Mouse (Mus musculus) erythroblast, embryonic 14.5 days (primary cell): ENCODE data around the gene H6pd. TPM values are rescaled to one million over a fixed set of nuclear protein-coding genes. Genes with fewer than 3 reads are reported as not detected.

Source experiments
- H3K27me3 ChIP-seq: 2 replicates; pipeline ENCODE4 v1.6.1; 2012; ENCODE audit warnings: inconsistent platforms; ENCODE audit not compliant: control insufficient read depth
- H3K36me3 ChIP-seq: 2 replicates; pipeline ENCODE4 v1.6.1; 2012; ENCODE audit warnings: mild to moderate bottlenecking, inconsistent platforms; ENCODE audit not compliant: control insufficient read depth
- H3K4me1 ChIP-seq: 2 replicates; pipeline ENCODE4 v1.6.1; 2012; ENCODE audit warnings: inconsistent platforms; ENCODE audit not compliant: control insufficient read depth
- H3K4me3 ChIP-seq: replicated peaks from 2 replicates; pipeline ENCODE3; 2012; ENCODE audit warnings: moderate library complexity, mild to moderate bottlenecking, inconsistent platforms
- H3K9me3 ChIP-seq: 2 replicates; pipeline ENCODE4 v1.6.1; 2012; ENCODE audit warnings: low read length, inconsistent platforms, mixed read lengths; ENCODE audit not compliant: control insufficient read depth
- GATA1 ChIP-seq: IDR thresholded peaks from 2 replicates; pipeline ENCODE4 v1.6.1; 2012; ENCODE audit warnings: low read length, inconsistent platforms, mixed read lengths
- TAL1 ChIP-seq: IDR thresholded peaks from 3 replicates; pipeline ENCODE4 v1.6.1; 2012; ENCODE audit warnings: low read length, inconsistent platforms, mixed read lengths
- polyA plus RNA-seq: library from polyadenylated mRNA; stranded (reverse); fragments of >175 nt; gene quantifications from 2 replicates; pipeline ENCODE4 v1.2.3, GENCODE M21; 2012

The H6pd gene
- polyA plus RNA-seq, 1 experiment, result 0.06 TPM

DNA sequence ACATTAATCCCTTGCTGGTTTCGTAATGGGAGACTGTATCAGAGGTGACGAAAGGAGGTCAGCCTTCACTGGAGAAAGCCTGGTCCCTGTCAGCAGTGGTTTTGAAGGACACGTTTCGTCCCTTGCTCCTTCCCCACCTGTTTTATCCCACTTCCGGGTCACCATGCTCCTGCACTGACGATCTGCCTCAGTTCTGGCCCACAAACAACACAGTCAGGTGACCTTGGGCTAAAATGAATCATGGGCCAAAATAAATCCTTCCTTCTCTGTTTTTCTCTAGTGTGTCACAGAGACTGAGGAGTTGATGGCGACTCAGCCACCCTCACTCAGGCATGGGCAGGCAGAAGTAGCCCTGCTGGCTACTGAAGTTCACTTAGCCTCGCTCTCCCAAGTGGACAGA, 33.5 kb downstream of the H6pd start:
- TF ChIP-seq GATA1 (no peak), TAL1 (no peak)
- no peaks in the 10 kb centered on the region for H3K36me3 ChIP-seq
- H3K4me3 ChIP-seq, result no peak overlapping the region
- H3K9me3 ChIP-seq, result no peaks in the 10 kb centered on the region
- peaks cover 2% of the 10 kb centered on the region for H3K4me1 ChIP-seq
- no peaks in the 10 kb centered on the region for H3K27me3 ChIP-seq

DNA sequence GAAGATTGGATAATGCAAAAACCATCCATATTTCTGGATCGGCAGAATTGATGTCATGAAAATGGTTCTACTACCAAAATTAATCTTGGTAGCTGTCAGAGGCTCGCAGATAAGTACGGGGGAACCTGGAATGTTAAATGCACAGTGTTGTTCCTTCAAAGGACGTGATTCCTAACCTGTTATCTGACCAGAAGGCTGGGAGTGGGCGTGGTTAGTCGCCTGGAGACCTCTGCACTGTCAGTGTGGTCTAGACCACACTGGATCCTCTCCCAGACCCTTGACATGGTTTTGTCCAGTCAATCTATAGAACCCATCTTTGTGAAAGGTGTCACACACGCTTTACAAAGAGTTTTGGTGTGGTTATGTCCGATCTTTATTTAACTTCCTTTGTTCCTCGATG, 37.4 kb downstream of the H6pd start:
- no peaks in the 10 kb centered on the region for H3K27me3 ChIP-seq
- no peaks in the 10 kb centered on the region for H3K9me3 ChIP-seq
- no peaks in the 10 kb centered on the region for H3K4me1 ChIP-seq
- no peak for TF ChIP-seq GATA1
- no peak for TF ChIP-seq TAL1
- H3K36me3 ChIP-seq, result no peaks in the 10 kb centered on the region
- no peak overlapping the region for H3K4me3 ChIP-seq

DNA sequence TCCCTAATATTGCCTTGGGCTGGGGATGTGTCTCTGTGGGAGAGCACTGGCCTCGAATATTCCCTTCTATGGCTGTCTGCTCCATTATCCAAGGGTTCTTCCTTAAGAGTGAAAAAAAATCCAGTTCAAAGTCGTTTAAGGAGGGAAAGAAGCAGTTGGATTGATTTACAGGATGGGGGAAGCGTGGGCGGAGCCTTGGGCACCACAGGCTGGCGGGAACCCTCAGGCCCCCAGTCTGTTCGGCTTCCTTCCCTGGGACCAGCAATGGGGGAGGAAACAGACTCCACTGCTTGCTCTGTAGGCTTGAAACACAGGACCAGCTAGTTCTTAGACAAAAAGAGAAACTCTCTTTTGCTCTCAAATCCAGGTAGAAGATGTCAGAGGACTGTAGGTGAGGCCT, 40.3 kb downstream of the H6pd start:
- H3K4me3 ChIP-seq, result no peak overlapping the region
- TF ChIP-seq TAL1 (no peak), GATA1 (no peak)
- H3K9me3 ChIP-seq, result no peaks in the 10 kb centered on the region
- H3K36me3 ChIP-seq, result no peaks in the 10 kb centered on the region
- H3K27me3 ChIP-seq, result no peaks in the 10 kb centered on the region
- no peaks in the 10 kb centered on the region for H3K4me1 ChIP-seq

DNA sequence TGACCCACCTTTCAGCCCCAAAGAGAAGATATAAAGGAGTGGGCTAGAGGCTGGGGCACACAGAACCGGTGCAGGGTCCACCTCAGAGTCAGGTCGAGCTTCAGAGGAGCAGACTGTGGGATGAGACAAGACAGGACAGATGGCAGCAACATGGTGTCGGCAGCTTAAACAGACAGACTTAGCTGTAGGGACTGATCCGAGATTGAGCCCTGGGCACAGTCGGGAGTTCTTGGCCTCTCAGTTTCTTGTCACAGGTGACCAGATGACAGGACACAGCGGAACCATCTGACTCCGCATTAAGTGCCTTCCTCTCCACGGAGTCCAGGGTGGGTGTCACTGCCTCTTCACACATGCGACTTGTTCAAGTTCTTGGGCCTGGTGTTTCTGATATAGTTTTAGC, 41.9 kb downstream of the H6pd start:
- H3K4me3 ChIP-seq, result no peak overlapping the region
- H3K36me3 ChIP-seq, result no peaks in the 10 kb centered on the region
- no peaks in the 10 kb centered on the region for H3K9me3 ChIP-seq
- H3K4me1 ChIP-seq, result no peaks in the 10 kb centered on the region
- H3K27me3 ChIP-seq, result no peaks in the 10 kb centered on the region
- no peak for TF ChIP-seq TAL1
- no peak for TF ChIP-seq GATA1

DNA sequence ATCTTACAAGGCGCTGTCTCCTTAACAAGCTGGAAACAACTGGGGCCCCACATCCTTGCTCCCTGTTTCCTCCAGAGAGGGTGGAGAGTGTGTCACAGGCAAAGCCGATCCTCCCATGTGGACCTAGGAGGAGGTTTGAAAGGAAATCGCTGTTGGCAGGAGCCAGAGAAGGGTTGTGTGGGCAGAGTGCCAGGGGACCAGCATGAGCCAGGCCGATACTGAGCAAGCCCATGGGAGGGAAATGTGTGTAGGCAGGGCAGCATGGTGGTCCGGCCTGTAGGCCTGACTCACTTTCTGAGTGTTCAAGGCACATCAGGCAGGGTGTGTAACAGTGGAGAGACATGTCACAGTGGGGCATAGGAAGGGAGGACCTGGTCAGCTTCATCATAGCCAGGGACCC, 42.6 kb downstream of the H6pd start:
- Histone ChIP-seq H3K4me3 (no peak overlapping the region), H3K36me3 (no peaks in the 10 kb centered on the region), H3K9me3 (no peaks in the 10 kb centered on the region), H3K4me1 (no peaks in the 10 kb centered on the region), H3K27me3 (no peaks in the 10 kb centered on the region)
- TF ChIP-seq GATA1, result no peak
- no peak for TF ChIP-seq TAL1

DNA sequence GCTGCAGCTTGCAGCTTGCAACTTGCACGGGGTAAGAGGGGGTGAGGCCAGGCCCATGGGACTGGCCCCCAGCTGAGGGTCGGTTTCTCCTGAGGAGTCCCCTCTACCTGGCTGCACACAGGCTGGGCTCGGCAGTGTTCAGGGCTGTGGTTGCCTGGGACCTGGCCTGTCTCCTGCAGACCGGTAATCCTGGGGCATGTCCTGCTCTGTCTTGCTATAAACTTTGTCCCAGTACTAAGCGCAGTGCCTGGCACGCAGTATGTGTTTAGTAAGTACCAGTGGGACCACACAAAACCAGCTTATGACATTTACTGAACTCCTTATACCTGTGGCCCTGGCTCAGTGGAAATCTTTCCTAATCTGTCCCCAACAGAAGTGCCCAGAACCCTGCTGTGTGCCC, 43.2 kb downstream of the H6pd start:
- no peaks in the 10 kb centered on the region for H3K9me3 ChIP-seq
- no peak for TF ChIP-seq TAL1
- no peak for TF ChIP-seq GATA1
- no peak overlapping the region for H3K4me3 ChIP-seq
- H3K36me3 ChIP-seq, result no peaks in the 10 kb centered on the region
- H3K4me1 ChIP-seq, result no peaks in the 10 kb centered on the region
- no peaks in the 10 kb centered on the region for H3K27me3 ChIP-seq

DNA sequence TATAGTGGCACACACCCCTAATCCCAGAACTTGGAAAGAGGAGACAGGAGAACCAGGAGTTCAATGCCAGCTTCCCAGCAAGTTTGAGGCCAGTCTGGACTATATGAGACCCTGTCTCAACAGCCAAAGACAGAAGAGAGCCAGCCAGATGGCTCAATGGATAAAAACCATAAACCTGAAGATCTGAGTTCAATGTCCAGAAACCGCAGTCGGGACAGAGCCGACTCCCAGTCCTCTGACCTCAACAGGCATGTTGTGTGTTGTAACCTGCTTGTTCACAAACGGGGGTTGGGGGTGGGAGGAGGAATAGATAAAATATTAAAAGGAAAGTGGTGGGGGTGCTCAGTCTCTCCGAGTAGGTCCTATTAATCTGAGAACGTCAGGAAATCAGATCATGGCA, 43.6 kb downstream of the H6pd start:
- no peak for TF ChIP-seq GATA1
- no peak for TF ChIP-seq TAL1
- H3K27me3 ChIP-seq, result no peaks in the 10 kb centered on the region
- H3K9me3 ChIP-seq, result no peaks in the 10 kb centered on the region

DNA sequence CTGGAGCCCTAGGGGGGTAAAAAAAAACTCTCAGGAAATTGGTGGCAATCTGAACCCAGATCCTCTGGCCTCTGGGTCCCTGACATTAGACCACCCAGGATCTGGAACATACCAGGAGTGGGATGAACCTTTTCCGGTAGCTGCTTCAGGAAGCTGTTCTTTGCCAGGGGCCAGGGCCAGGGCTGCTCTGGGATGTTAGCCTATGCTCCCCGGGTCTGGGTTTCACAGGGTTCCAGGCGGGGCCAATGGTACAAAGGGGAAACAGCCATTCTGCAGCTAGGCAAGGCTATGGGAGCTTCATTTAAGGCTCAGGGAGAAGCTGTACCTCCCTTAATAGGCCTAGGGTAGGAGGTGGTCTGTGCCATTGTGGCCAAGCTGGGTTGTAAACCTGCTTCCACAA, 44.1 kb downstream of the H6pd start:
- TF ChIP-seq TAL1 (no peak), GATA1 (no peak)
- Histone ChIP-seq H3K4me1 (no peaks in the 10 kb centered on the region), H3K27me3 (no peaks in the 10 kb centered on the region)

More for the DNA sequence above, 43.6 kb downstream of the H6pd start:
- H3K36me3 ChIP-seq, result no peaks in the 10 kb centered on the region
- H3K4me3 ChIP-seq, result no peak overlapping the region
- no peaks in the 10 kb centered on the region for H3K4me1 ChIP-seq

DNA sequence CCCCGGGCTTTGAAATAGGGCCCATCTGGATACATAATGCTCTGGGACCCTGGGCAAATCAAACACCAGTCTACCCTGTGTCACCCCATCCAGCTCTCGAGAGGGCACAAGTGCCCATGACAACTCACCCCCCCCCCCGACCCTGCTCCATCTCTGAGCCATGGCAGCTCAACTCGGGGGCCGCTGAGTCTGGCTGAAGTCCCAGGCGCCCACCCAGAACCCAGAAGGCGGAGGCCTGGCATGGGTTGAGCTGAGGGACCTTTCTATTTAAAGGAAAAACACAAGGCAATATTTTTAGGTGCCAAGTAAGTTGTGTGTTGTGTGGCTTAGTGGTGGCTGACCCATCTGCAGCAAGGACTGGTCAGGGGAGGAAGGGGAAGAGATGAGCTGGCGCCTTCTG, 44.5 kb downstream of the H6pd start:
- Histone ChIP-seq H3K4me1 (no peaks in the 10 kb centered on the region), H3K27me3 (no peaks in the 10 kb centered on the region), H3K4me3 (no peak overlapping the region), H3K36me3 (no peaks in the 10 kb centered on the region), H3K9me3 (no peaks in the 10 kb centered on the region)
- no peak for TF ChIP-seq TAL1
- TF ChIP-seq GATA1, result no peak

More for the DNA sequence above, 44.1 kb downstream of the H6pd start:
- H3K36me3 ChIP-seq, result no peaks in the 10 kb centered on the region
- H3K9me3 ChIP-seq, result no peaks in the 10 kb centered on the region
- no peak overlapping the region for H3K4me3 ChIP-seq

DNA sequence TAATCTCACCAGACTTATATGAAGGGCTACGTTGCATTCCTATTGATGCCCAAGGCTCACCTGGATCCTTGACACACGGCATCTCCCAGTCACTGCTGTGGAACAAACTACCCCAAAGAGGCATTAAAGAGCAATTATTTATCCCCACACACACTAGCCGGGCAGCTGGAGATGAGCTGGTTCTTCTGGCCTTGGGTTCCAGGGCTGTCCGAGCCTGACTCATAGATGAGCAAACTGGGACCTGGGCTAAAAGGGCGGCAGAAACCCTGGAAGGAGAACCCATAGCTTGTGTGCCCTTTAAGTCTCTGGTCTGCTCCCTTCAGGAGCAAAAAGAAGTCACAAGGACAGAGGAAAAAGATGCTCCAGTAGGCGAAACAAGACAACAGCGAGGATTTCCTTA, 48.4 kb downstream of the H6pd start:
- H3K4me1 ChIP-seq, result peaks cover 5% of the 10 kb centered on the region
- H3K36me3 ChIP-seq, result no peaks in the 10 kb centered on the region
- TF ChIP-seq TAL1 (no peak), GATA1 (no peak)
- no peak overlapping the region for H3K4me3 ChIP-seq
- H3K9me3 ChIP-seq, result peaks cover 5% of the 10 kb centered on the region; the same call in 1 of the 2 replicates
- peaks cover 25% of the 10 kb centered on the region for H3K27me3 ChIP-seq
